Mouse (Mus musculus) neural tube, embryonic 15.5 days (tissue): ENCODE measurements around the gene Sbno2. TPM values are rescaled to one million over a fixed set of nuclear protein-coding genes. Genes with fewer than 3 reads are reported as not detected.
"Not testable (repeated sequence)": the region's sequence is repeated elsewhere in the genome, so short reads cannot be mapped to it uniquely, and the experiment has no call there.

Source experiments
- ATAC-seq: fragments of 200-750 bp; cut with Nextera tagmentation; 2 replicates; pipeline ENCODE4 v1.8.0; 2017; ENCODE audit warnings: mild to moderate bottlenecking, moderate TSS enrichment, moderate library complexity; ENCODE audit not compliant: low FRiP score
- H3K27ac ChIP-seq: fragments of 300-500 bp; sonication (generic); replicated peaks from 2 replicates; pipeline ENCODE4 v1.5.1; 2015; ENCODE audit warnings: mild to moderate bottlenecking, inconsistent platforms
- H3K27me3 ChIP-seq: fragments of 300-500 bp; sonication (generic); replicated peaks from 2 replicates; pipeline ENCODE4 v1.6.1; 2015; ENCODE audit warnings: inconsistent platforms
- H3K36me3 ChIP-seq: fragments of 300-500 bp; sonication (generic); 2 replicates; pipeline ENCODE4 v1.6.1; 2015; ENCODE audit warnings: inconsistent platforms
- H3K4me1 ChIP-seq: fragments of 300-500 bp; sonication (generic); 2 replicates; pipeline ENCODE4 v1.6.1; 2015; ENCODE audit warnings: inconsistent platforms
- H3K4me2 ChIP-seq: fragments of 300-500 bp; sonication (generic); 2 replicates; pipeline ENCODE4 v1.6.1; 2015; ENCODE audit warnings: inconsistent platforms, mild to moderate bottlenecking, moderate library complexity
- H3K4me3 ChIP-seq: fragments of 300-500 bp; sonication (generic); replicated peaks from 2 replicates; pipeline ENCODE4 v1.5.1; 2015; ENCODE audit warnings: mild to moderate bottlenecking, inconsistent platforms
- H3K9ac ChIP-seq: fragments of 300-500 bp; sonication (generic); replicated peaks from 2 replicates; pipeline ENCODE4 v1.6.1; 2015; ENCODE audit warnings: mild to moderate bottlenecking, inconsistent platforms
- H3K9me3 ChIP-seq: fragments of 300-500 bp; sonication (generic); replicated peaks from 2 replicates; pipeline ENCODE4 v1.6.1; 2016; ENCODE audit warnings: inconsistent platforms
- WGBS: fragments of 180-500 bp; shearing (Covaris S2); methylation state at CpG from one replicate; pipeline ENCODE4 v1.1.7; 2015; ENCODE audit warnings: mixed read lengths; 5-methylcytosine and 5-hydroxymethylcytosine counted together
- polyA plus RNA-seq: library from polyadenylated mRNA; unstranded; fragments of >200 nt; fragmentation: Nextera tagmentation; extraction: Ambion mirVana; gene quantifications from 2 replicates; pipeline ENCODE4 v1.2.1, GENCODE M21; 2015

The Sbno2 gene
- polyA plus RNA-seq, 1 experiment from 2014 or later: 11.7 TPM

DNA sequence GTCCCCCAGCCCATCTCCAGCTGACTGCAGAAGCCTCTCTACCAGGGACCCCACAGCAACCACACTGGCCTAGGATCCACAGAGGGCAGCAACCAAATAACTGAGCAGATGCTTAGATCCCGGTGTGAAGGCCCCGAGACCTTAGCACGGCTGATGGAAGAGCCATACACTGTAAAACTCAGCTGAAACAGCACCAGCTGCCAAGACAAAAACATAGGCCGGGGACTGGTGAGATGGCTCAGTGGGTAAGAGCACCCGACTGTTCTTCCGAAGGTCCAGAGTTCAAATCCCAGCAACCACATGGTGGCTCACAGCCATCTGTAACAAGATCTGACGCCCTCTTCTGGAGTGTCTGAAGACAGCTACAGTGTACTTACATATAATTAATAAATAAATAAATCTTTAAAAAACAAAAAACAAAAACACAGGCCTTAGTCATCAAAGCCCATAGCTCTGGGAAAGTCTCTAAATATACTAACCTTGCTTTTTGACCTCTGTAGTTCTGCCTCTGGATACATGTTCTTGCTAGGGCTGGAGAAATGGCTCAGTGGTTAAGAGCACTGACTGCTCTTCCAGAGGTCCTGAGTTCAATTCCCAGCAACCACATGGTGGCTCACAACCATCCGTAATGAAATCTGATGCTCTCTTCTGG is 63.8 kb downstream of the Sbno2 start:
- WGBS: 86% methylated on average over 8 of the region's 8 CpGs
- not testable (repeated sequence) for H3K4me3 ChIP-seq, H3K9me3 ChIP-seq, H3K27ac ChIP-seq, ATAC-seq, H3K9ac ChIP-seq, H3K4me2 ChIP-seq, H3K27me3 ChIP-seq
- Histone ChIP-seq H3K4me1 (peaks cover 24% of the 10 kb centered on the region), H3K36me3 (peaks cover 15% of the 10 kb centered on the region)

DNA sequence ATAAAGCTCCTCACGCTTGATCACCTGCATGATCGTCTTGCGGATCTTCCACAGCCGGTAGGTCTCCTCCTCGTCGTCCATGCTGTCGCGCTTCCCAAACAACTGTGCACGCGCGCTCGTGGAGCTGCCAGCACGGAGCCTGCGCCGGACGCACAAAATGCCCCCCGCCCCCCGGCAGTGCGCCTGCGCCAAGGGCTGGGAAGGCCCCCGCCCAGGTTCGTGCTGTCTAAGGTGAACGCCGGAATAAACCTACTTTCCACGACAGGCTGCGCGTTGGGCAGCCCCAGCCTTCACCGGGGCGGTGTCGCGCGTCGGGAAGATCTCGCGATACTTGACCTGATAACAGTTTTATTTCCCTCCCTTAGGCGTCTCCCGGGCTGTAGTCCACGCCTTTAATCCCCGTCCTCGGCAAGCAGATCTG is 65.8 kb downstream of the Sbno2 start, which contains the start of gene Polr2e:
Gene Polr2e (minus strand): TSS at position 237 of the 421 bp plus-strand sequence.
- under 1% methylated on average over 40 of the region's 40 CpGs for WGBS
- Histone ChIP-seq H3K27me3 (no peaks in the 10 kb centered on the region), H3K9me3 (no peaks in the 10 kb centered on the region)

DNA sequence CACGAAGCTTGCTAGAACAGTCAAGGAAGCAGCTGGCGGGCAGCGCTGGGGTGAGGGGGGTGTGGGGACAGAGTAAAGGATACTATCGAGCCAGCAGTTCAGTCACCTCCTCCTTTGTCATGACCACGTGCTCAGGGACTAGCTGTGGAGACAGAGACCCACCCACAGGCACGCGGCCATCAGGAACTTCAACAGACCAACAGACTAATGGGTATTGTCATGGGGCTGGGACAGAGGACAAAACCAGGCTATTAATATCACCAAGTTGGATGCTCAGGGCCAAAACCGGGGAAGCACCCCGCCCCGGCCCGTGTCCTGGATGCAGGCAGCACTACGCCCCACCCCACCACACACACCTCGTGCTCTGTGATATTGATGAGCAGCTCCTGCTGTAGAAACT is 68.5 kb downstream of the Sbno2 start:
- no peak overlapping the region for H3K4me2 ChIP-seq
- no peak overlapping the region for H3K27ac ChIP-seq
- no peak overlapping the region for H3K4me3 ChIP-seq
- H3K36me3 ChIP-seq: peaks cover 34% of the 10 kb centered on the region
- H3K27me3 ChIP-seq: no peaks in the 10 kb centered on the region
- no peak for ATAC-seq
- H3K4me1 ChIP-seq: peaks cover 28% of the 10 kb centered on the region
- WGBS: 93% methylated on average over 13 of the region's 13 CpGs
- H3K9ac ChIP-seq: no peak overlapping the region
- no peaks in the 10 kb centered on the region for H3K9me3 ChIP-seq

More for the DNA sequence above, 65.8 kb downstream of the Sbno2 start, which contains the start of gene Polr2e:
- Histone ChIP-seq H3K9ac (peak within 1 kb of the TSS; percentile 84), H3K36me3 (peaks cover 32% of the 10 kb centered on the region), H3K4me3 (peak within 1 kb of the TSS; percentile 86), H3K4me1 (peaks cover 24% of the 10 kb centered on the region), H3K4me2 (peak within 1 kb of the TSS; percentile 87), H3K27ac (peak within 1 kb of the TSS; percentile 79)
- ATAC-seq: peak; percentile 97

DNA sequence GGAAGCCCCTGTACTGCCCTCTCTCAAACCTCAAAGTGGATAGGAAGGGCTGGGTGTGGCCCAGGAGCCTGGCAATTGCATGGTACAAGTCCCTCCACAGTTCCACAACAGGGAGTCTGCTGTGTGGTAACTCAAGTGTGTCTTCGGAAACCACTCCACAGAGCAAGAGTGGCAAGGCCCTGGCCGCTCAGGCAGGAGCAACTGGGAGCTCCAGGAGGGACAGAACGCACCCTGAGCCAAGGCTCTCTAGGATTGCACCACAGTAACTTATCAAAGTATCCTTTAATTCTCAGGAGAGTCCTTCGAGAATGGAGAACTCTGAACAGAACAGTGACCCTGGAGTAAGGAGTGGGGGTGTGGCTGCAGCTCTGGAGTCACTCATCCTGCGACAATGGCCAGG is 69.7 kb downstream of the Sbno2 start:
- Histone ChIP-seq H3K4me2 (no peak overlapping the region), H3K36me3 (peaks cover 34% of the 10 kb centered on the region), H3K9me3 (no peaks in the 10 kb centered on the region), H3K27me3 (no peaks in the 10 kb centered on the region), H3K9ac (no peak overlapping the region), H3K4me3 (no peak overlapping the region), H3K27ac (no peak overlapping the region), H3K4me1 (peaks cover 28% of the 10 kb centered on the region)
- WGBS: 93% methylated on average over 5 of the region's 5 CpGs
- ATAC-seq: no peak

DNA sequence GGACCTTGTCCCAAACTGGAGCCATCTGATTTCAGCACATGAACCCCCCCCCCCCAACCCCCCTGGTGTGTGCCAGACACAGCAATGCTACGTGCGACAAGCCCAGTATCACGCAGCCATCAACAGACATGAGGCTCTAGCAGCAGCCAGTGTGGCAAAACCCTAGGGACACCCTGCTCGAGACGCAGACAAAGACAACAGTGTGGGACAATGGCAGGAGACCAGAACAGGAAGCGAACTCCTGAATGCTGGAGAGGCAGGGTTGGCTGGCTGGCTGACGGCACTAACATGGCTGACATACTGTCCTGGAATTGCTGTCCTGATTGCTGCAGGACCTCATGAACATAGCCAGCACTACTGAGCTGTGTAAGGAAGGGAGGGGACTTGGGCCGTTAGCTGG is 70.2 kb downstream of the Sbno2 start:
- Histone ChIP-seq H3K36me3 (peaks cover 34% of the 10 kb centered on the region), H3K9ac (0 out of 2 replicates have a peak overlapping the region, but pooled peaks have one; percentile 10), H3K4me1 (peaks cover 28% of the 10 kb centered on the region), H3K4me2 (no peak overlapping the region), H3K4me3 (no peak overlapping the region), H3K27ac (no peak overlapping the region), H3K9me3 (no peaks in the 10 kb centered on the region), H3K27me3 (no peaks in the 10 kb centered on the region)
- 73% methylated on average over 8 of the region's 8 CpGs for WGBS
- ATAC-seq: no peak

DNA sequence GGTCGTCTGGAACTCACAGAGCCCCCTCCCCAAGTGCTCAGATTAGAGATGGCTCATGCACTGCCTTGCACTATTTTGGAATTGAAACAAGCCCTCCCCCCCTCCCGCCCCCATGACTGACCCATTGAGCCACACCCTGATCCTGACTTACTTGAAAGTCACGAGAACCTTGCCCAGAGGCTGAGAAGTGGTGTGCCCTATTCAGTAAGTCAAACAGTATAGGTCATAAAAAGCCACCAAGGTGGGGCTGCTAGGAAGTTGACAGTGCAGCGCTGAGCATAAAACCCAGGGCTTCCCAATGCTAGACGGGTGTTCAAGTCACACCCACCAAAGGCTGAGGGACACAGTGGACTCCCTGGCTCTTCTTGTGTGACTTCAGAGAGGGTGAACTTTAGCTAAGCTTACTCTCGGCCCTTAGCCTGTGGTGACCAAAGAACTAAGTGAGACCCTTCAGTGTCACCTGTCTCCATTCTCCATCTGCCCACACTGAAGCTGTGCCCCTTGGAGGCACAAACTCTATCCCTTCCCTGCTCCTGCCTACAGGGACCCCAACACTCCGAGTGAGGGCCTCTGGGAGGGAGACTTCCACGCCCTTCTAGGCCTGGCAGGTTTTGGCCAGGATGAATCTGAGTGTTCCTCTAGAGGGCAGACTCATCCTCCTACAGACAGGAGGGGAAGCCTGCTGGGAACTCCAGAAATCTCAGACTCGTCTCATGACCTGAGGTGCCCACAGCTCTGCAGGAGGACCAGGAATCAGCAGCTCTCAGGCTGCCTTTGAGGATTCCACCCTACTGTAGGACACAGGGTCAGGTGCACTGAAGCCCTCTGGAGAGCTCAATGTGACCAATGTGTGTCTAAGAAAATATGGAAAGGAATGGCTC is 71.6 kb downstream of the Sbno2 start:
- 40% methylated on average over 9 of the region's 9 CpGs for WGBS
- peaks cover 34% of the 10 kb centered on the region for H3K36me3 ChIP-seq
- no peak for ATAC-seq
- peaks cover 20% of the 10 kb centered on the region for H3K4me1 ChIP-seq
- H3K4me2 ChIP-seq: no peak overlapping the region
- H3K9me3 ChIP-seq: no peaks in the 10 kb centered on the region
- H3K27me3 ChIP-seq: no peaks in the 10 kb centered on the region
- no peak overlapping the region for H3K9ac ChIP-seq
- H3K27ac ChIP-seq: peak overlapping the region; percentile 45; the same call in 1 of the 2 replicates
- H3K4me3 ChIP-seq: no peak overlapping the region

DNA sequence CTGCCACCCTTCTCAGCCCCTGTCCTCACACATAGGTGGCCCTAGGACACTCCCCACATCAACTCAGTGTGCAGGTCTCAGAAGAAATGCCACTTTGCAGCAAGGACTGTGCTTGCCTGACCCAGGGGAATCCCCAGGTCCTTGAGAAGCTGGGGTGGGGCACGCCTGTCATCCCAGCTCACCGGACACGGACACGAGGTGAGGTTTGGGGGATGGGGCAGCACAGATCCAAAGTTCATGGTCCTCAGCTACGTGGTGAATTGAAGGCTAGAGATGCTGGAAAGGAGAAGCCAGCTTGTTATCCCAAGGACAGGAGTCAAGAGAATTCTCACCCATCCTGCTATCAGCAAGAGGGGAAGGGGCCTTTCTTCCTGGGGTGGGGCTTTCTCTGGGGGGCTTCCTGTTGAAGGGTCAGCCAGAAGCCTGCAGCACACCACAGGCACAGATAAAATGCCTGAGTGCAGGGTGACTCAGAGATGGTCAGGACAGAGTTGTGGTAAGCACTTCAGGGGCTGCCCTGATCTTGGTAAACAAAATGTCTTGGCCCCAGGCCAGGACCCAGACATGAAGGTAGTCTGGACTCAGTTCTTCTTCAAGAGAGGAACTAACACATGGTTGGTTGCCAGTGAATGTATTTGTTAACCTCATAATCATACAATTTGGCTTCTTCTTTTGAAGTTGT is 72.4 kb downstream of the Sbno2 start:
- H3K4me2 ChIP-seq: no peak overlapping the region
- no peak for ATAC-seq
- H3K27ac ChIP-seq: peak overlapping the region; percentile 23; the same call in 1 of the 2 replicates
- no peaks in the 10 kb centered on the region for H3K9me3 ChIP-seq
- no peaks in the 10 kb centered on the region for H3K27me3 ChIP-seq
- no peak overlapping the region for H3K9ac ChIP-seq
- H3K36me3 ChIP-seq: peaks cover 31% of the 10 kb centered on the region
- no peak overlapping the region for H3K4me3 ChIP-seq
- H3K4me1 ChIP-seq: peaks cover 12% of the 10 kb centered on the region
- 66% methylated on average over 5 of the region's 5 CpGs for WGBS

DNA sequence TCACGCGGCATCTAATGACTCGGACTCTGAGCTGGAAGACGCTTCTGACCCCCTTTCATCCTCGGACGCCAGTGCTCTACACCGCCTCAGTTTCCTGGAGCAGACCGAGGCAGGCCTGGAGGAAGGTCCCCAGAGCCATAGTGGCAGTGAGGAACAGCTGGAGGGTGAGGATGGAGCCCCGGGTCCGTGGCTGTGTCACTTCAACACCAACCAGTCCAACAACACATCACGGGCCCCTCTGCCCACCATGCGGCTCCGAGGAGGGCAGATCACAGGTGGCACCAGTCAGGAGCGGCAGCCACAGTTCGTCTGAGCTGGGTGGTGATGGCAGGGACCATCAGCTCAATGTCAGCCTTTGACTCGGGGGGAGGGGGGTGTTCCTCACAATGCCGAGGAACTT is 74.6 kb downstream of the Sbno2 start:
- Histone ChIP-seq H3K36me3 (peaks cover 11% of the 10 kb centered on the region), H3K27me3 (no peaks in the 10 kb centered on the region), H3K9ac (no peak overlapping the region), H3K4me2 (no peak overlapping the region), H3K27ac (no peak overlapping the region), H3K4me1 (0 out of 2 replicates have a peak, but pooled peaks cover 5% of the 10 kb centered on the region), H3K9me3 (no peaks in the 10 kb centered on the region), H3K4me3 (no peak overlapping the region)
- ATAC-seq: no peak
- WGBS: 77% methylated on average over 17 of the region's 17 CpGs

DNA sequence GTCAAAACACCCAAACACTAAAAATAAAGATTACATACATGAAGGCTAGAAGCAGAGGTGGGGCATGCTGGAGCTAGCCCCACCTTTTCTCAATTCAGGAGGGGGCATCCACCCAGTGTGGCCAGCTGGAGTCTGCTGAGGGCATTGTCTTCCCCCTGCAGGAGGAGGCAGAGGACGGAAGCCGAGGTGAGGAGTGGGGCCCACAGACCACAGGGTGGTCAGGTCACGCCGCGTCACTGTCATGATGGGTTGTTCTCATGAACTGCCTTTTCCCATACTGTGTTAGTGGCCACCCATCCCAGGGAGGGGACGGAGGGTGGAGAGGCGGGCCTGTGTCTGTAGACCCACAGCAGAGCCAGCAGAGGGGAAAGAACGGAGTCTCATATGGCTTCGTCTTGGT is 75.2 kb downstream of the Sbno2 start:
- Histone ChIP-seq H3K9me3 (no peaks in the 10 kb centered on the region), H3K27me3 (no peaks in the 10 kb centered on the region), H3K4me1 (0 out of 2 replicates have a peak, but pooled peaks cover 5% of the 10 kb centered on the region), H3K4me2 (no peak overlapping the region), H3K27ac (no peak overlapping the region), H3K9ac (no peak overlapping the region), H3K4me3 (no peak overlapping the region), H3K36me3 (peaks cover 5% of the 10 kb centered on the region)
- WGBS: 80% methylated on average over 9 of the region's 9 CpGs
- ATAC-seq: no peak

DNA sequence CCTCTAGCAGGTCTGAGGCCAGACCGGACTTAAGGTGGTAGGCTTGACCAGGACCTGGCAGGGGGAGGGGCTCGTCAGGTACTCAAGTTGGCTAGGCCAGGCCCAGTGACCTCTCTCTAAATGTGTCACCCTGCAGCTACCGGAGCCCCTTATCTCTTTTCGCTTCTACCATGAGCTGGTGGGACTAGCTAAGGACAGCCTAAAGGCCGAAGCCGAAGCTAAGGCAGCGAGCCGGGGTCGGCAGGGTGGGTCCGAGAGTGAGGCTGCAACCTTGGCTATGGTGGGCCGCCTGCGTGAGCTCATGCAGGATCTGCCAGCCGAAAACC is 76.9 kb downstream of the Sbno2 start:
- Histone ChIP-seq H3K27me3 (no peaks in the 10 kb centered on the region), H3K9me3 (no peaks in the 10 kb centered on the region)

DNA sequence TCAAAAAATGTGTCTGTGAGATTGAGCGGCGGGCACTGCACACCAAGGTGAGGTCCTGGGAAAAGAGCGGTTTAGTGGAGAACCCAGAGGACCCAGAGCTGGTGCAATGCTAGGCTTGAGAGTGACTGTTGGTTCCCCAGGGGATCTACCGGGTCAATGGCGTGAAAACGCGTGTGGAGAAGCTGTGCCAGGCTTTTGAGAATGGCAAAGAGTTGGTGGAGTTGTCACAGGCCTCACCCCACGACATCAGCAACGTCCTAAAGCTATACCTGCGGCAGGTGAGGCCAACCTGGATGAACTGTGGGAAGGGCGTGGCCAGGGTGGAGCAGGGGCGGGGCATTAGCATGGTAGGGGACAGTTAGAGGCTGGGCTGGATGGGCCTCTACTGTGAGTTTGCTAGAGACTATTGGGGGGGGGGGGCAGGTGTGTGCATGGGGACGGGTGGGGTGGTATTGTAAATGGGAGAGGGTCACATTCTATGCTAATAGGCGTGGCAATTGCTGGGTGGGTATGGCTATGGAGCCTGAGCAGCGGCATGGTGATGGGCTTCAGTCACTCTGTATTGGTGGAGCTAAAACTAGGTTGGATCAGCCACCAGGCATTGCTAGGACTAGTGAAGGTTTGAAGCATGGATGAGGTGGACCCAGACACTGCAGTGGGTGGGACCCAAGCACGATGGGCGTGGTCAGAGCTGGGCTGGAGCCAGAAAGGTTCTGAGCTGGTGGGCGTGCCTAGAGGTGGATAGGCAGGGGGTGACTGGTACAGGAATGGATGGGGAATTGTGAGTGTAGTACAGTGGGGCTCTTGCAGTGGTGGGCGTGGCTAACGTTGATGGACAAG is 77.5 kb downstream of the Sbno2 start:
- Histone ChIP-seq H3K9ac (no peak overlapping the region), H3K36me3 (no peaks in the 10 kb centered on the region), H3K27ac (no peak overlapping the region), H3K9me3 (no peaks in the 10 kb centered on the region), H3K4me3 (no peak overlapping the region), H3K4me1 (0 out of 2 replicates have a peak, but pooled peaks cover 3% of the 10 kb centered on the region), H3K4me2 (no peak overlapping the region), H3K27me3 (no peaks in the 10 kb centered on the region)
- ATAC-seq: no peak
- 70% methylated on average over 20 of the region's 20 CpGs for WGBS

More for the DNA sequence above, 76.9 kb downstream of the Sbno2 start:
- Histone ChIP-seq H3K27ac (no peak overlapping the region), H3K4me3 (no peak overlapping the region), H3K4me1 (0 out of 2 replicates have a peak, but pooled peaks cover 5% of the 10 kb centered on the region), H3K36me3 (no peaks in the 10 kb centered on the region), H3K9ac (no peak overlapping the region), H3K4me2 (no peak overlapping the region)
- no peak for ATAC-seq
- 96% methylated on average over 13 of the region's 13 CpGs for WGBS
